Comparison of ENCODE assay signal across 8 mouse cellular contexts in genomic region chr15:86034781-86035360, GRCm38 (mm10). TPM values are rescaled to one million over a fixed set of nuclear protein-coding genes. Genes with fewer than 3 reads are reported as not detected.
A peak's percentile ranks its signal among the peaks of the same experiment; 100 is the strongest.
DNase-seq lines count a peak whose midpoint lies in the region; ATAC-seq and TF ChIP-seq lines count a peak whose summit lies in the region.

No protein-coding gene starts in this region.

- WGBS in forebrain, embryonic 16.5 days: 5% methylated on average over 12 of the region's 12 CpGs
- WGBS in liver, embryonic 14.5 days (ENCODE audit: insufficient replicate concordance): 12% methylated on average over 12 of the region's 12 CpGs
- WGBS in stomach, embryonic 14.5 days: 5% methylated on average over 12 of the region's 12 CpGs

- DNase-seq in retina, postnatal 1 day: peak; percentile 44
- DNase-seq in retina, embryonic 14.5 days (ENCODE audit: low spot score): no peak
- no peak for DNase-seq in liver, embryonic 14.5 days (ENCODE audit: low read depth in 3 of 3, low spot score in 3 of 3)
- no peak for DNase-seq in spleen, postnatal 14 days (ENCODE audit: low spot score in 2 of 2)
- DNase-seq in adrenal gland, adult 18-20 months (ENCODE audit: low spot score in 2 of 2): no peak
- no peak for DNase-seq in layer of hippocampus, postnatal 14 days (ENCODE audit: low spot score in 2 of 2)

- TF ChIP-seq CTCF in liver, embryonic 14.5 days (IDR thresholded peaks at IDR 0.05; ENCODE audit: low read depth): no peak

- TF ChIP-seq EP300 in liver, embryonic 14.5 days (IDR thresholded peaks at IDR 0.05; ENCODE audit: low read depth): no peak

- no peaks in the 10 kb centered on the region for H3K27me3 ChIP-seq in forebrain, embryonic 16.5 days (replicated peaks; ENCODE audit: control insufficient read depth, insufficient read depth, low read length)
- H3K27me3 ChIP-seq in liver, embryonic 14.5 days (ENCODE audit: control insufficient read depth, insufficient read depth, low read length): peaks cover 49% of the 10 kb centered on the region
- H3K27me3 ChIP-seq in stomach, embryonic 14.5 days (ENCODE audit: control insufficient read depth, insufficient read depth, low read length): peaks cover 11% of the 10 kb centered on the region; the same call in 1 of the 2 replicates

- peaks cover 9% of the 10 kb centered on the region; the same call in 1 of the 2 replicates for H3K36me3 ChIP-seq in forebrain, embryonic 16.5 days (ENCODE audit: control insufficient read depth, insufficient read depth)
- no peaks in the 10 kb centered on the region for H3K36me3 ChIP-seq in liver, embryonic 14.5 days (replicated peaks; ENCODE audit: control insufficient read depth, insufficient read depth, low read depth)
- H3K36me3 ChIP-seq in stomach, embryonic 14.5 days (ENCODE audit: control insufficient read depth, insufficient read depth, low read length): no peaks in the 10 kb centered on the region; the same call in 1 of the 2 replicates

- ATAC-seq in forebrain, embryonic 16.5 days: no peak
- ATAC-seq in liver, embryonic 14.5 days (ENCODE audit: insufficient read depth): no peak
- ATAC-seq in stomach, embryonic 14.5 days (ENCODE audit: insufficient number of reproducible peaks, insufficient read depth, low FRiP score, low read depth): peak; percentile 31; the same call in 1 of the 2 replicates

- peak overlapping the region; percentile 37; the same call in 1 of the 2 replicates for H3K27ac ChIP-seq in forebrain, embryonic 16.5 days (ENCODE audit: low read length)
- no peak overlapping the region for H3K27ac ChIP-seq in liver, embryonic 14.5 days
- peak overlapping the region; percentile 80 for H3K27ac ChIP-seq in stomach, embryonic 14.5 days (ENCODE audit: low read length)

- H3K4me2 ChIP-seq in forebrain, embryonic 16.5 days (ENCODE audit: low read length): peak overlapping the region; percentile 83
- H3K4me2 ChIP-seq in liver, embryonic 14.5 days (ENCODE audit: low read depth): peak overlapping the region; percentile 59
- peak overlapping the region; percentile 76 for H3K4me2 ChIP-seq in stomach, embryonic 14.5 days (replicated peaks; ENCODE audit: low read depth, low read length)

- peaks cover 27% of the 10 kb centered on the region for H3K4me1 ChIP-seq in forebrain, embryonic 16.5 days (replicated peaks; ENCODE audit: control insufficient read depth, insufficient read depth, low read length)
- H3K4me1 ChIP-seq in liver, embryonic 14.5 days (replicated peaks; ENCODE audit: control insufficient read depth in 2 of 2, insufficient read depth in 2 of 2, low read length in 1 of 2): no peaks in the 10 kb centered on the region
- H3K4me1 ChIP-seq in stomach, embryonic 14.5 days (ENCODE audit: control insufficient read depth, insufficient read depth, low read length): peaks cover 7% of the 10 kb centered on the region; the same call in 1 of the 2 replicates

- H3K9me3 ChIP-seq in forebrain, embryonic 16.5 days (ENCODE audit: control insufficient read depth, low read length): 0 out of 2 replicates have a peak, but pooled peaks cover 4% of the 10 kb centered on the region
- no peaks in the 10 kb centered on the region for H3K9me3 ChIP-seq in liver, embryonic 14.5 days (ENCODE audit: control insufficient read depth, low read length)
- H3K9me3 ChIP-seq in stomach, embryonic 14.5 days (ENCODE audit: control insufficient read depth, low read depth, low read length): peaks cover 11% of the 10 kb centered on the region; the same call in 1 of the 2 replicates

- peak overlapping the region; percentile 35; the same call in 1 of the 2 replicates for H3K9ac ChIP-seq in forebrain, embryonic 16.5 days (replicated peaks; ENCODE audit: low read depth, low read length)
- no peak overlapping the region for H3K9ac ChIP-seq in liver, embryonic 14.5 days (replicated peaks)
- no peak overlapping the region for H3K9ac ChIP-seq in stomach, embryonic 14.5 days (replicated peaks; ENCODE audit: low read depth, low read length)

- peak overlapping the region; percentile 55 for H3K4me3 ChIP-seq in forebrain, embryonic 16.5 days (replicated peaks; ENCODE audit: low read length)
- no peak overlapping the region for H3K4me3 ChIP-seq in liver, embryonic 14.5 days (ENCODE audit: insufficient read depth in 1 of 2, low read depth in 2 of 2, low read length in 2 of 2)
- H3K4me3 ChIP-seq in stomach, embryonic 14.5 days (ENCODE audit: low read depth, low read length): peak overlapping the region; percentile 57

RNA-seq across cellular contexts. Expression of gene Celsr1, which starts 1.3 kb away (rescaled TPM):
- polyA plus RNA-seq in forebrain, embryonic 16.5 days (2015; fragmentation: Nextera tagmentation; extraction: Ambion mirVana): 4.6 and 5.6 TPM in 2 replicates
- polyA plus RNA-seq in liver, embryonic 14.5 days (2012; rRNA removed): 0.11 and 0.12 TPM in 2 replicates
- polyA plus RNA-seq in liver, embryonic 14.5 days (2014; fragmentation: Nextera tagmentation; extraction: Ambion mirVana): 0.06 and 0.09 TPM in 2 replicates
- 6.8 and 7.8 TPM in 2 replicates for polyA plus RNA-seq in stomach, embryonic 14.5 days (2014; fragmentation: Nextera tagmentation; extraction: Ambion mirVana)
- total RNA-seq in adrenal gland, adult 18-20 months (2021): 1 to 10 TPM; 2.9 to 3.7 TPM
- total RNA-seq in layer of hippocampus, postnatal 14 days (2021): 1 to 10 TPM; 5.5 to 5.8 TPM

RNA-seq across cellular contexts. Expression of gene Gramd4, which starts 22.6 kb away (rescaled TPM):
- polyA plus RNA-seq in forebrain, embryonic 16.5 days (2015; fragmentation: Nextera tagmentation; extraction: Ambion mirVana): 56.8 and 57.8 TPM in 2 replicates
- 6.1 and 7.5 TPM in 2 replicates for polyA plus RNA-seq in liver, embryonic 14.5 days (2012; rRNA removed)
- polyA plus RNA-seq in liver, embryonic 14.5 days (2014; fragmentation: Nextera tagmentation; extraction: Ambion mirVana): 2.5 and 4.0 TPM in 2 replicates
- polyA plus RNA-seq in stomach, embryonic 14.5 days (2014; fragmentation: Nextera tagmentation; extraction: Ambion mirVana): 7.2 and 7.6 TPM in 2 replicates
- 10 to 100 TPM; 12.7 to 14.6 TPM for total RNA-seq in adrenal gland, adult 18-20 months (2021)
- total RNA-seq in layer of hippocampus, postnatal 14 days (2021): 10 to 100 TPM; 26.5 to 28.4 TPM

Comparison
In these comparisons a context has a peak if more than half of its experiments do, and no peak if none do; other contexts are left out.
1. H3K4me3 ChIP-seq: peak in forebrain, embryonic 16.5 days (single experiment) and stomach, embryonic 14.5 days (single experiment); none in liver, embryonic 14.5 days (0 of 2).
2. Peak in every context shown above with its lines, with median percentiles within 50 percentile points of each other: H3K4me2 ChIP-seq.